Mouse (Mus musculus) left cerebral cortex, postnatal 36 days (tissue): ENCODE data around the gene Gm29735. TPM values are rescaled to one million over a fixed set of nuclear protein-coding genes. Genes with fewer than 3 reads are reported as not detected.
"Not testable (repeated sequence)": the region's sequence is repeated elsewhere in the genome, so short reads cannot be mapped to it uniquely, and the experiment has no call there.

ENCODE experiments used
- DNase-seq, 2 experiments: peaks; one replicate each; pipeline ENCODE4 v3.0.0; 2021 to 2022; ENCODE audit warnings: low spot score in 2 of 2, mixed read lengths in 1 of 2
- intact Hi-C: fragments of 180-260 bp; cut with DNase I; formaldehyde crosslinking; loops from one replicate; pipeline ENCODE4 v1.15.1; 2025
- total RNA-seq, 2 experiments: library from RNA; stranded (reverse); gene quantifications; 2 replicates each; pipeline ENCODE4 v1.2.3; 2021

Gene Gm29735
- total RNA-seq, 2 experiments from 2014 or later = not detected

DNA sequence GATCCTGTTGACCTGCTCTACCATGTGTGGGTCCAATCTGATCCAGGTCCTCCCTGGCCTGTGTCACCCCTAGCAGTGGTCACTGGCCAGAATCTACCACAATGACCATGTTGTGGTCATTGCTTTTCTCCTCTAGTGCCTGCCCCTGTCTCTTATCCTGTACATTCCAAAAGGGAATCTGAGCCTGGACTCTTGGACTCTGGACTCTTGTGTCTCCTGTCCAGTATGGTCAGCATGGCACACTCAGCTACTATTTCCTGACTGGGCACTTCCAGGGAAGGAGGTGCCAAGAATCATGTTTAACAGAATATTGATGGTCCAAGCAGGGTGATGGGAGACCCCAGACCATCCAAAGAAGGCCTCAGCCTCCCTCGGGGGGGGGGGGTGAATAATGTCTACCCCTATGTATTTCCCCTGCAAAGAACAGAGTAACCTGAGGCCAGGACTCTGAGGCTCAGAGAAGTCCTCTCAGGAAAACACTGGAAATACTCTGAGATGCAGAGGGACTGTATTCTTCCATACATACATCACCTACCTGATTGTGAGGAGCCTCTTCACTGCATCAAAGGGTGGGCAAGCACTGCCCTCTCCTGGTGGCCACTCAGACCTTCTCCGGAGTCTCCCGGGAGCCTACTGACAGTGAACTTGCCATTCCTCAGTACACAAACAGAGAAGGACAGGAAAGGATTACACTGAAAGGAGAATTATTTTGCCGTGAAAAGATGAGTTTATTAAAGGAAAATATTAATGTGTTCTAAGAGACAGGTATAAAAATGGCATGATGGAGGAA is 22.5 kb downstream of the Gm29735 start:
- intact Hi-C loops = no loop called here
- peak in 1 of 2 experiments; percentile 11 for DNase-seq

DNA sequence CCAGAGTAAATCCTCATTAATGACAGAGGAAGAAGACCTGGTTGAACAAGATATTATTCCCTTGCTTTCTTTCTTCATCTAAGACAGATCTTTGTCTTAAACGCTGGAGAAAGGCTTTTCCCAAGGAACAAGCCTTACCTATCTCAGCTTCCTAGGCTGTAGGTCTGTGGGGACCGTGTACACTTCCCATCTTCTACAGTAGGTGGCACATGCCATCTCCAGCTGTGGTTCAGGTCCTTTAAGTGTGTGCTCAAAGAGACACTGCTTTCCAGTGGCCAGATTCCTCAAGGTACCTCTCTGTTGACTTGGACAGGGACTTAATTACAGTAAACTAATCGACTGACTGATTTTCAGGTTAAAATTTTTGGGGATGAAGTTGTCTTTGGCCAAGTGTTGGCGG is 28.1 kb downstream of the Gm29735 start:
- DNase-seq = no peak
- intact Hi-C loops = no loop called here

DNA sequence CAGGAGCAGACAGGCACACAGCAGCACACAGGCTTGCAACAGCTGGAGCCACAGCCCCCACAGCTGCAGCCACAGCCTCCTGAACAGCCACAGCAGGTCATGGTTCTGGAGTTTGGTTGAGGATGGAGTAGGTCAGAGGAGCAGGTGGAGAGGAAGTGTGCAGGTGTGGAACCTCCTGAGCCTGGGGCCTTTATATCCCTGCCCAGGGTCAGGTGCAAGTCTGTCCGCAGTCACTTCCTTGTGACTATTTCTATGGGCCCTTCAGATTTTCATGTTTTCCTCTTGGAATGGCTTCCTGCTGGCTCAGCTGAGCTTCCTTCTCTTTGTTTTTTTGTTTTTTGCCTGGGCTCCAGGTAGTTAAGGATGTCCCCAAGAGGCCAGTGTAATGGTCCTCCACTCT is 36.3 kb downstream of the Gm29735 start, which contains the start of gene Gm45618:
Gene Gm45618, minus strand, starts transcription at position 101 of the 400 bp plus-strand sequence.
- intact Hi-C loops, DNase-seq: not testable (repeated sequence)

DNA sequence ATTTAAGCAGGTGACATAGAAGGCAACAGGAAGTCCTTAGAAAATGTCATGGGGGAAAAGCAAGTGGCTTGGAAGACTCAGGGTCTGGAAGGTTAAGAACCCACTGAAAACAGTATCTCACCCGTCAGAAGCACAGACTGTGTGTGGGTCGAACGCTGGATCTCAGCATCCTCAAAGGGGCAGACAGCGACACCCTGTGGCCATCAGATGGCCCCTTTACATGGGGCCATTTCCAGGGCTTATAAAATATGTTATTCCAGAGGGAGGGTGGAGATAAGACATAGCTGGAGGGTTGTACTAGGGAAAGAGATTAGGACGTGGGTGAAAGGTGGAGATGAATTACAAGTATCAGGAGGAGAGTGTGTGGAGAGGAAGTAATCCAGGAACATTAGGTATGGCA is 37.3 kb downstream of the Gm29735 start:
- intact Hi-C loops = no loop called here
- DNase-seq = no peak

Other genes starting within 250 kb of the Gm29735 start
- 100 to 1,000 TPM; 131 to 140 TPM for gene Tollip, start 238.6 kb downstream of the Gm29735 start, total RNA-seq
- 100 to 1,000 TPM; 229 to 232 TPM for gene Brsk2, start 207.4 kb downstream of the Gm29735 start, total RNA-seq
- gene Mob2, start 96.0 kb downstream of the Gm29735 start, total RNA-seq = 10 to 100 TPM; 34.6 to 37.5 TPM
- 100 to 1,000 TPM; 151 to 163 TPM for gene Dusp8, start 61.3 kb downstream of the Gm29735 start, total RNA-seq
- not detected for gene Gm45618, start 36.4 kb downstream of the Gm29735 start, total RNA-seq
- gene Gm39115, start 21.1 kb downstream of the Gm29735 start, total RNA-seq = not detected
- gene Gm45337, start 12.5 kb downstream of the Gm29735 start, total RNA-seq = not detected
- not detected for gene Gm4553, start 8.6 kb upstream of the Gm29735 start, total RNA-seq
- not detected for gene Krtap5-2, start 18.9 kb upstream of the Gm29735 start, total RNA-seq
- gene Gm10153, start 33.3 kb upstream of the Gm29735 start, total RNA-seq = not detected
- gene Krtap5-3, start 44.3 kb upstream of the Gm29735 start, total RNA-seq = not detected
- gene Gm7579, start 54.7 kb upstream of the Gm29735 start, total RNA-seq = not detected
- gene Krtap5-5, start 72.9 kb upstream of the Gm29735 start, total RNA-seq = not detected
- gene Gm40460, start 84.0 kb upstream of the Gm29735 start, total RNA-seq = not detected
- not detected for gene Gm2431, start 101.2 kb upstream of the Gm29735 start, total RNA-seq
- not detected for gene Gm4559, start 117.2 kb upstream of the Gm29735 start, total RNA-seq
- gene Krtap5-1, start 140.0 kb upstream of the Gm29735 start, total RNA-seq = not detected
- gene Krtap5-4, start 146.4 kb upstream of the Gm29735 start, total RNA-seq = not detected
- 10 to 100 TPM; 30.8 to 33.4 TPM for gene Ifitm10, start 216.6 kb upstream of the Gm29735 start, total RNA-seq
- 1 to 10 TPM in 1 of 2 experiments, not detected in 1; 4.6 TPM for gene Gm49369, start 225.6 kb upstream of the Gm29735 start, total RNA-seq
- 100 to 1,000 TPM; 297 to 348 TPM for gene Ctsd, start 230.9 kb upstream of the Gm29735 start, total RNA-seq